Comparison of ENCODE assay signal across 8 mouse cellular contexts in the genomic region with DNA sequence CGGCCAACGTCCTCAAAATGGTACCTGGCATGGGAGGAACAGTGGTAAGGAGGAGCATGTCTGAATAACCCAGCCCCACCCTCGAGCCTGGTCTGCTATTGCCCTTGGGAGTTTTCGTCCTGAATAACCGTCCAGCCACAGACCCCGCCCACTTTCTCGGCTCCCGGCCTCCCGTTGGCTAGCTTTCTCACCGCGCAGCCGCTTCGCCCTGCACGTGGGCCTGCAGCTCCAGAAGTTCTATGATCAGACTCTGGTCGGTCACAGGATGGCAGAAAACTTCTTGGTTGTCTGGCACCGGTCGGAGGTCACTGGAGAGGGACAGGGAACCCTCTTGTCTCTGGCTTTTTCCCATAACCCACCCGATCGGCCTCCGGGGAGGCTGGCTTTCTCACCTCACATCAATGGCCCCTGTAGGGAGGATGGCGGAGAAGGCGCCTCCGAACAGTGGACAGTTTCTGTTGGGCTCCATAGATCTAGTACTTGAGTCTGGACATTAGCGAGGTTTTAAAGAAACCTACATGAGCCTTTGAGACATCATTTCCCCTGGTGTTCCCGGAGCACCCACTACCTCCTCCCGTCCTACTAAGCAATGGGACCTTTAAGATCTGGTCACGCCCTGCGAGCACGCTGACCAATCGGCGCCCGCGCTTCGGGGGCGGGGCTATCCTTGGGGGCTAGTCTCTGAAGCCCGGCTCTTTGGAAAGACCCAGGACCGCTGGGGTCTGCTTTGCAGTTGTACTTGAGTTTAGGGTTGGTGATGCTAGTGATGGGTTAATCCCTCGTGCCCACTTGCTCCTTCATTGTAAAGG. TPM values are rescaled to one million over a fixed set of nuclear protein-coding genes. Genes with fewer than 3 reads are reported as not detected.
DNase-seq lines count a peak whose midpoint lies in the region; ATAC-seq and TF ChIP-seq lines count a peak whose summit lies in the region.
"Not testable (repeated sequence)": the region's sequence is repeated elsewhere in the genome, so short reads cannot be mapped to it uniquely, and the experiment has no call there.

No protein-coding gene starts in this region.

- ATAC-seq in embryonic facial prominence, embryonic 15.5 days (ENCODE audit: insufficient number of reproducible peaks, low FRiP score, low TSS enrichment, low read depth): peak; percentile 87
- ATAC-seq in limb, embryonic 14.5 days (ENCODE audit: low FRiP score, low read depth): peak; percentile 96
- ATAC-seq in midbrain, embryonic 16.5 days: peak; percentile 88

- H3K4me1 ChIP-seq in bone marrow, adult 2 months (ENCODE audit: control insufficient read depth, insufficient read depth, low read length); limb, embryonic 14.5 days (ENCODE audit: control insufficient read depth, insufficient read depth, low read length); midbrain, embryonic 16.5 days (ENCODE audit: control insufficient read depth, insufficient read depth, low read length); spleen, adult 2 months (ENCODE audit: control insufficient read depth, insufficient read depth, insufficient read length): not testable (repeated sequence)
- peaks cover 18% of the 10 kb centered on the region for H3K4me1 ChIP-seq in embryonic facial prominence, embryonic 15.5 days

- not testable (repeated sequence) for H3K9me3 ChIP-seq in embryonic facial prominence, embryonic 15.5 days (replicated peaks); limb, embryonic 14.5 days (ENCODE audit: control insufficient read depth, low read length); midbrain, embryonic 16.5 days (replicated peaks; ENCODE audit: control insufficient read depth, low read length, poor library complexity, severe bottlenecking)

- not testable (repeated sequence) for TF ChIP-seq CTCF in bone marrow, adult 2 months (IDR thresholded peaks at IDR 0.05; ENCODE audit: control insufficient read depth, insufficient read depth, low read length); spleen, adult 2 months (IDR thresholded peaks at IDR 0.05; ENCODE audit: extremely low read depth, insufficient read depth, insufficient read length, insufficient replicate concordance)

- TF ChIP-seq POLR2A in bone marrow, adult 2 months (IDR thresholded peaks at IDR 0.05; ENCODE audit: borderline replicate concordance, control insufficient read depth, low read depth, low read length); limb, embryonic 14.5 days (IDR thresholded peaks at IDR 0.05; ENCODE audit: borderline replicate concordance, extremely low read depth, insufficient read depth, insufficient read length); spleen, adult 2 months (IDR thresholded peaks at IDR 0.05; ENCODE audit: low read depth, low read length): not testable (repeated sequence)

- H3K36me3 ChIP-seq in embryonic facial prominence, embryonic 15.5 days; limb, embryonic 14.5 days (ENCODE audit: control insufficient read depth, insufficient read depth, low read length); midbrain, embryonic 16.5 days (ENCODE audit: control insufficient read depth, insufficient read depth, low read length); spleen, adult 2 months (ENCODE audit: control insufficient read depth, insufficient read depth, low read length): not testable (repeated sequence)

- H3K4me3 ChIP-seq in bone marrow, adult 2 months (replicated peaks; ENCODE audit: control insufficient read depth, low read depth, low read length): peak overlapping the region; percentile 62
- peak overlapping the region; percentile 51 for H3K4me3 ChIP-seq in embryonic facial prominence, embryonic 15.5 days (replicated peaks)
- peak overlapping the region; percentile 45 for H3K4me3 ChIP-seq in limb, embryonic 14.5 days (replicated peaks; ENCODE audit: low read length)
- peak overlapping the region; percentile 43 for H3K4me3 ChIP-seq in midbrain, embryonic 16.5 days (ENCODE audit: low read depth, low read length)
- peak overlapping the region; percentile 47 for H3K4me3 ChIP-seq in spleen, adult 2 months (ENCODE audit: extremely low read depth, insufficient read depth, insufficient read length)

- H3K27ac ChIP-seq in bone marrow, adult 2 months (ENCODE audit: control insufficient read depth, insufficient read depth, low read depth, low read length, poor library complexity); embryonic facial prominence, embryonic 15.5 days (replicated peaks); limb, embryonic 14.5 days (replicated peaks; ENCODE audit: low read depth, low read length); midbrain, embryonic 16.5 days (ENCODE audit: low read length); spleen, adult 2 months (ENCODE audit: insufficient read depth, low read length): not testable (repeated sequence)

- peak overlapping the region; percentile 33 for H3K9ac ChIP-seq in embryonic facial prominence, embryonic 15.5 days
- peak overlapping the region; percentile 25 for H3K9ac ChIP-seq in limb, embryonic 14.5 days (ENCODE audit: low read depth, low read length, severe bottlenecking)
- 0 out of 2 replicates have a peak overlapping the region, but pooled peaks have one; percentile 20 for H3K9ac ChIP-seq in midbrain, embryonic 16.5 days (ENCODE audit: low read depth, low read length)

- under 1% methylated on average over 38 of the region's 38 CpGs for WGBS in bone marrow, adult 2 months
- 1% methylated on average over 38 of the region's 38 CpGs for WGBS in embryonic facial prominence, embryonic 15.5 days
- WGBS in limb, embryonic 14.5 days: under 1% methylated on average over 34 of the region's 38 CpGs
- WGBS in midbrain, embryonic 16.5 days: under 1% methylated on average over 37 of the region's 38 CpGs
- 1% methylated on average over 38 of the region's 38 CpGs for WGBS in spleen, adult 2 months

- H3K27me3 ChIP-seq in embryonic facial prominence, embryonic 15.5 days; limb, embryonic 14.5 days (ENCODE audit: control insufficient read depth, insufficient read depth, low read length); midbrain, embryonic 16.5 days (ENCODE audit: control insufficient read depth, insufficient read depth, low read depth, low read length); spleen, adult 2 months (ENCODE audit: control insufficient read depth, insufficient read depth, low read length): not testable (repeated sequence)

- H3K4me2 ChIP-seq in embryonic facial prominence, embryonic 15.5 days (replicated peaks): peak overlapping the region; percentile 72
- peak overlapping the region; percentile 59 for H3K4me2 ChIP-seq in limb, embryonic 14.5 days (replicated peaks; ENCODE audit: low read depth, low read length, severe bottlenecking)
- H3K4me2 ChIP-seq in midbrain, embryonic 16.5 days (ENCODE audit: low read length): peak overlapping the region; percentile 75

- DNase-seq in A20 (ENCODE audit: low read depth, low spot score): peak; percentile 87
- peak; percentile 91 for DNase-seq in heart, adult 9 months (ENCODE audit: low spot score in 2 of 2)
- DNase-seq in kidney, adult 9 months: peak; percentile 91
- peak; percentile 88 for DNase-seq in limb, embryonic 14.5 days (ENCODE audit: low spot score)
- DNase-seq in spleen, adult 2 months (ENCODE audit: low read depth in 1 of 2, low spot score in 2 of 2): peak; percentile 15 to 68

RNA-seq across cellular contexts. Expression of gene Rangrf, which starts 1.5 kb away (rescaled TPM):
- polyA plus RNA-seq in bone marrow, adult 2 months (2011; ENCODE audit: insufficient read depth, insufficient read length, low replicate concordance, missing spikeins): 18.3 and 38.3 TPM in 2 replicates
- polyA plus RNA-seq in embryonic facial prominence, embryonic 15.5 days (2015; fragmentation: Nextera tagmentation; extraction: Ambion mirVana): 49.5 and 52.3 TPM in 2 replicates
- 42.8 and 46.7 TPM in 2 replicates for polyA plus RNA-seq in limb, embryonic 14.5 days (2012; rRNA removed)
- 43.4 and 46.3 TPM in 2 replicates for polyA plus RNA-seq in limb, embryonic 14.5 days (2014; fragmentation: Nextera tagmentation; extraction: Ambion mirVana)
- polyA plus RNA-seq in midbrain, embryonic 16.5 days (2015; fragmentation: Nextera tagmentation; extraction: Ambion mirVana): 23.3 and 24.8 TPM in 2 replicates
- polyA plus RNA-seq in spleen, adult 2 months (2012; rRNA removed): 10.1 and 11.2 TPM in 2 replicates

RNA-seq across cellular contexts. Expression of gene Slc25a35, which starts 5.5 kb away (rescaled TPM):
- polyA plus RNA-seq in bone marrow, adult 2 months (2011; ENCODE audit: insufficient read depth, insufficient read length, low replicate concordance, missing spikeins): 1.6 and 2.9 TPM in 2 replicates
- polyA plus RNA-seq in embryonic facial prominence, embryonic 15.5 days (2015; fragmentation: Nextera tagmentation; extraction: Ambion mirVana): 6.0 and 10.0 TPM in 2 replicates
- polyA plus RNA-seq in limb, embryonic 14.5 days (2012; rRNA removed): 4.7 and 6.9 TPM in 2 replicates
- 2.8 TPM in 2 replicates for polyA plus RNA-seq in limb, embryonic 14.5 days (2014; fragmentation: Nextera tagmentation; extraction: Ambion mirVana)
- polyA plus RNA-seq in midbrain, embryonic 16.5 days (2015; fragmentation: Nextera tagmentation; extraction: Ambion mirVana): 1.4 and 1.6 TPM in 2 replicates
- polyA plus RNA-seq in spleen, adult 2 months (2012; rRNA removed): 13.1 and 13.8 TPM in 2 replicates

RNA-seq across cellular contexts. Expression of gene Arhgef15, which starts 16.2 kb away (rescaled TPM):
- polyA plus RNA-seq in bone marrow, adult 2 months (2011; ENCODE audit: insufficient read depth, insufficient read length, low replicate concordance, missing spikeins): 1.9 and 4.5 TPM in 2 replicates
- polyA plus RNA-seq in embryonic facial prominence, embryonic 15.5 days (2015; fragmentation: Nextera tagmentation; extraction: Ambion mirVana): 8.0 and 9.7 TPM in 2 replicates
- 12.3 and 23.7 TPM in 2 replicates for polyA plus RNA-seq in limb, embryonic 14.5 days (2012; rRNA removed)
- polyA plus RNA-seq in limb, embryonic 14.5 days (2014; fragmentation: Nextera tagmentation; extraction: Ambion mirVana): 5.3 and 6.6 TPM in 2 replicates
- 27.7 and 30.5 TPM in 2 replicates for polyA plus RNA-seq in midbrain, embryonic 16.5 days (2015; fragmentation: Nextera tagmentation; extraction: Ambion mirVana)
- polyA plus RNA-seq in spleen, adult 2 months (2012; rRNA removed): 11.0 and 19.2 TPM in 2 replicates

RNA-seq across cellular contexts. Expression of gene Pfas, which starts 34.8 kb away (rescaled TPM):
- polyA plus RNA-seq in bone marrow, adult 2 months (2011; ENCODE audit: insufficient read depth, insufficient read length, low replicate concordance, missing spikeins): 26.1 and 34.4 TPM in 2 replicates
- 26.1 and 27.5 TPM in 2 replicates for polyA plus RNA-seq in embryonic facial prominence, embryonic 15.5 days (2015; fragmentation: Nextera tagmentation; extraction: Ambion mirVana)
- 27.0 and 35.6 TPM in 2 replicates for polyA plus RNA-seq in limb, embryonic 14.5 days (2012; rRNA removed)
- polyA plus RNA-seq in limb, embryonic 14.5 days (2014; fragmentation: Nextera tagmentation; extraction: Ambion mirVana): 22.0 and 25.6 TPM in 2 replicates
- polyA plus RNA-seq in midbrain, embryonic 16.5 days (2015; fragmentation: Nextera tagmentation; extraction: Ambion mirVana): 15.8 and 16.8 TPM in 2 replicates
- 14.0 and 16.8 TPM in 2 replicates for polyA plus RNA-seq in spleen, adult 2 months (2012; rRNA removed)

RNA-seq across cellular contexts. Expression of gene Ctc1, which starts 42.3 kb away (rescaled TPM):
- 19.0 and 38.1 TPM in 2 replicates for polyA plus RNA-seq in bone marrow, adult 2 months (2011; ENCODE audit: insufficient read depth, insufficient read length, low replicate concordance, missing spikeins)
- polyA plus RNA-seq in embryonic facial prominence, embryonic 15.5 days (2015; fragmentation: Nextera tagmentation; extraction: Ambion mirVana): 43.7 and 53.5 TPM in 2 replicates
- 76.4 and 110 TPM in 2 replicates for polyA plus RNA-seq in limb, embryonic 14.5 days (2012; rRNA removed)
- 44.6 and 49.1 TPM in 2 replicates for polyA plus RNA-seq in limb, embryonic 14.5 days (2014; fragmentation: Nextera tagmentation; extraction: Ambion mirVana)
- 66.5 and 67.0 TPM in 2 replicates for polyA plus RNA-seq in midbrain, embryonic 16.5 days (2015; fragmentation: Nextera tagmentation; extraction: Ambion mirVana)
- polyA plus RNA-seq in spleen, adult 2 months (2012; rRNA removed): 27.2 and 30.4 TPM in 2 replicates
